ENCODE assay signal across 9 mouse cellular contexts in the genomic region with DNA sequence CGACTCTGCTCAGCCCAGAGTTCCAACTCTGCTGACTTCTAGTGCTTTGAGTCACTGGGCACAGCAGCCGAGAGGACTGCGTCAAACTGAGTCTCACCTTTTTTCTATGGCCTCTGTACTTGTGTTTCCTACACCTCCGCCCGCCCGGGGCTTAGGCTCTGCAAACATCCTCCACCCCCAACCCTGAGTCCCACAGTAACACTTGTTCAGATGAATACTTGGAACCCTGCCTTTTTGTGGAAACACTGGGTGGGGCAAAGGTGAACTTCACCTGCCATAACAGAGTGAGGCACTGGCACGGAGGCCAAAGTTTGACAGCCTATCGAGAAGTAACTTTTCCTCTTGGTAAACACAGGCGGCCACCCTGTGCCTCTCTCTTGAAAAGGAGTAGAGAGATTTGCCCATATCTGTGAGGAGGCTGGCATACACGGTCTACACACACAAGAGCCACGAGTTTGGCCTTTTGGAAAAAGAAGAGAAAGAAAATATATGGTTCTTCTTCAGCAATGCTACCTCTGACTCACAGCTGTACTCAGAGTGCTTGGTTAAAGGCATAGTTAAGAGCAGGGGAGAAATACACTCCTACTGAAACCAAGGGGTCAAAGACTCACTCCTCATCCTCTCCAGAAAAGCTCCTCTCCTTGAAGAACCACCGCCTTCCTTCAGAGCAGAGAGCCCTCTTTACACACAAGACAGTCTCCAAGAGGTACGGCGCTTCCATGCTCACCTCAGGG.
DNase-seq lines count a peak whose midpoint lies in the region; ATAC-seq lines count a peak whose summit lies in the region.
"Had no signal": no experiment of that assay in that cellular context is flagged by ENCODE, and none has a peak within 500 bp of the region (broad histone marks: within the 10 kb centered on the region; RNA-seq: fewer than 3 reads in every experiment).

No protein-coding gene starts in this region.

- no peaks in the 10 kb centered on the region for H3K36me3 ChIP-seq in heart, embryonic 15.5 days
- no peaks in the 10 kb centered on the region for H3K36me3 ChIP-seq in limb, embryonic 13.5 days
- H3K36me3 ChIP-seq in neural tube, embryonic 15.5 days: no peaks in the 10 kb centered on the region

- no peak overlapping the region for H3K27ac ChIP-seq in heart, embryonic 15.5 days
- H3K27ac ChIP-seq in limb, embryonic 13.5 days: no peak overlapping the region
- H3K27ac ChIP-seq in neural tube, embryonic 15.5 days (replicated peaks): no peak overlapping the region

- no peaks in the 10 kb centered on the region for H3K9me3 ChIP-seq in heart, embryonic 15.5 days (replicated peaks)
- H3K9me3 ChIP-seq in limb, embryonic 13.5 days: no peaks in the 10 kb centered on the region
- no peaks in the 10 kb centered on the region for H3K9me3 ChIP-seq in neural tube, embryonic 15.5 days (replicated peaks)

- no peak for DNase-seq in heart, postnatal 10 days
- peak; percentile 61 for DNase-seq in T-cell, adult 2 months (ENCODE audit: low spot score)
- peak; percentile 68 for DNase-seq in naive thymus-derived CD4-positive, alpha-beta T cell, adult 2 months (ENCODE audit: low read depth)
- DNase-seq in embryo, embryonic 9.5 days (ENCODE audit: extremely low spot score): no peak
- no peak for DNase-seq in cerebellum, postnatal 25 days
- DNase-seq: gastrocnemius, postnatal 25 days had no signal

- peaks cover 6% of the 10 kb centered on the region for H3K4me1 ChIP-seq in heart, embryonic 15.5 days (replicated peaks)
- H3K4me1 ChIP-seq in limb, embryonic 13.5 days: peaks cover 12% of the 10 kb centered on the region
- H3K4me1 ChIP-seq in neural tube, embryonic 15.5 days: no peaks in the 10 kb centered on the region

- H3K4me2 ChIP-seq in heart, embryonic 15.5 days: peak overlapping the region; percentile 31; the same call in 1 of the 2 replicates
- peak overlapping the region; percentile 36 for H3K4me2 ChIP-seq in limb, embryonic 13.5 days (replicated peaks)
- no peak overlapping the region for H3K4me2 ChIP-seq in neural tube, embryonic 15.5 days

- H3K9ac ChIP-seq in heart, embryonic 15.5 days: no peak overlapping the region
- H3K9ac ChIP-seq in limb, embryonic 13.5 days: no peak overlapping the region
- H3K9ac ChIP-seq in neural tube, embryonic 15.5 days (replicated peaks): no peak overlapping the region

- no peak for ATAC-seq in heart, embryonic 15.5 days (replicated peaks; ENCODE audit: insufficient number of reproducible peaks, insufficient read depth, low FRiP score, low read depth)
- no peak for ATAC-seq in limb, embryonic 13.5 days (ENCODE audit: low FRiP score, low read depth)
- ATAC-seq in neural tube, embryonic 15.5 days (ENCODE audit: low FRiP score): no peak

- 0 out of 2 replicates have a peak, but pooled peaks cover 3% of the 10 kb centered on the region for H3K27me3 ChIP-seq in heart, embryonic 15.5 days
- H3K27me3 ChIP-seq in limb, embryonic 13.5 days: peaks cover 2% of the 10 kb centered on the region; the same call in 1 of the 2 replicates
- H3K27me3 ChIP-seq in neural tube, embryonic 15.5 days (replicated peaks): no peaks in the 10 kb centered on the region

- 78% methylated on average over 14 of the region's 14 CpGs for WGBS in heart, embryonic 15.5 days
- 81% methylated on average over 14 of the region's 14 CpGs for WGBS in limb, embryonic 13.5 days
- 88% methylated on average over 14 of the region's 14 CpGs for WGBS in neural tube, embryonic 15.5 days

- intact Hi-C loops in heart, postnatal 10 days (cut with DNase I): no loop called here

- H3K4me3 ChIP-seq in heart, embryonic 15.5 days: no peak overlapping the region
- H3K4me3 ChIP-seq in limb, embryonic 13.5 days: no peak overlapping the region
- H3K4me3 ChIP-seq in neural tube, embryonic 15.5 days (replicated peaks): no peak overlapping the region

Comparison
In these comparisons a context has a peak if more than half of its experiments do, and no peak if none do; other contexts are left out.
1. DNase-seq: peak in T-cell, adult 2 months (single experiment) and naive thymus-derived CD4-positive, alpha-beta T cell, adult 2 months (single experiment); none in heart, postnatal 10 days (0 of 2), embryo, embryonic 9.5 days (single experiment) and cerebellum, postnatal 25 days (0 of 2).